Mouse (Mus musculus) fibroblast of lung, adult 2 months (primary cell): Measurements from ENCODE around the gene Tmcc3.

Source experiments
- DNase-seq: peaks from one replicate; pipeline ENCODE4 v3.0.0-alpha.2; 2011; ENCODE audit warnings: low read depth

Gene Tmcc3

GRCm38 (mm10) chr10:94332358-94333137 lies 20.8 kb downstream of the Tmcc3 start:
- no peak for DNase-seq

- DNase-seq = no peak
These were observed 21.6 kb downstream of the Tmcc3 start for GRCm38 (mm10) chr10:94333328-94333727.

GRCm38 (mm10) chr10:94335047-94335446 lies 23.3 kb downstream of the Tmcc3 start:
- no peak for DNase-seq

- DNase-seq = no peak
These were observed 24.3 kb downstream of the Tmcc3 start for GRCm38 (mm10) chr10:94336071-94336470.

GRCm38 (mm10) chr10:94341501-94341900 lies 29.8 kb downstream of the Tmcc3 start:
- DNase-seq = no peak

- no peak for DNase-seq
These were observed 30.5 kb downstream of the Tmcc3 start for GRCm38 (mm10) chr10:94342256-94342655.

- no peak for DNase-seq
These were observed 31.8 kb downstream of the Tmcc3 start for GRCm38 (mm10) chr10:94343581-94343980.

GRCm38 (mm10) chr10:94344631-94345417 lies 33.1 kb downstream of the Tmcc3 start:
- no peak for DNase-seq

- DNase-seq = no peak
These were observed 33.9 kb downstream of the Tmcc3 start for GRCm38 (mm10) chr10:94345509-94346252.

- DNase-seq = no peak
These were observed 34.8 kb downstream of the Tmcc3 start for GRCm38 (mm10) chr10:94346596-94346995.

GRCm38 (mm10) chr10:94347296-94347695 lies 35.5 kb downstream of the Tmcc3 start:
- DNase-seq = no peak

GRCm38 (mm10) chr10:94347959-94348358 lies 36.2 kb downstream of the Tmcc3 start:
- no peak for DNase-seq

GRCm38 (mm10) chr10:94350207-94350606 lies 38.5 kb downstream of the Tmcc3 start:
- DNase-seq = no peak

- no peak for DNase-seq
These were observed 39.3 kb downstream of the Tmcc3 start for GRCm38 (mm10) chr10:94350896-94351661.

GRCm38 (mm10) chr10:94352172-94352876 lies 40.6 kb downstream of the Tmcc3 start:
- no peak for DNase-seq

GRCm38 (mm10) chr10:94352877-94353853 lies 41.4 kb downstream of the Tmcc3 start:
- no peak for DNase-seq

GRCm38 (mm10) chr10:94354005-94354404 lies 42.3 kb downstream of the Tmcc3 start:
- DNase-seq = no peak

- no peak for DNase-seq
These were observed 42.7 kb downstream of the Tmcc3 start for GRCm38 (mm10) chr10:94354427-94354826.

GRCm38 (mm10) chr10:94356504-94357169 lies 44.9 kb downstream of the Tmcc3 start:
- DNase-seq = no peak
